Mouse (Mus musculus) midbrain, embryonic 12.5 days (tissue): ENCODE measurements around the gene Gm5901. TPM values are rescaled to one million over a fixed set of nuclear protein-coding genes. Genes with fewer than 3 reads are reported as not detected.
A peak's percentile ranks its signal among the peaks of the same experiment; 100 is the strongest.
"Not testable (repeated sequence)": the region's sequence is repeated elsewhere in the genome, so short reads cannot be mapped to it uniquely, and the experiment has no call there.

Source experiments
- ATAC-seq: fragments of 200-750 bp; cut with Nextera tagmentation; 2 replicates; pipeline ENCODE4 v1.8.0; 2017; ENCODE audit warnings: low read depth, moderate TSS enrichment, moderate library complexity; ENCODE audit not compliant: low FRiP score
- H3K27ac ChIP-seq: fragments of 300-500 bp; sonication (generic); replicated peaks from 2 replicates; pipeline ENCODE4 v1.5.1; 2016; ENCODE audit warnings: mild to moderate bottlenecking
- H3K27me3 ChIP-seq: fragments of 300-500 bp; sonication (generic); 2 replicates; pipeline ENCODE4 v1.6.1; 2016; ENCODE audit warnings: mild to moderate bottlenecking
- H3K36me3 ChIP-seq: fragments of 300-500 bp; sonication (generic); 2 replicates; pipeline ENCODE4 v1.6.1; 2016
- H3K4me1 ChIP-seq: fragments of 300-500 bp; sonication (generic); 2 replicates; pipeline ENCODE4 v1.6.1; 2016
- H3K4me2 ChIP-seq: fragments of 300-500 bp; sonication (generic); replicated peaks from 2 replicates; pipeline ENCODE4 v1.6.1; 2016; ENCODE audit warnings: mild to moderate bottlenecking, moderate library complexity
- H3K4me3 ChIP-seq: fragments of 300-500 bp; sonication (generic); 2 replicates; pipeline ENCODE4 v1.5.1; 2016; ENCODE audit warnings: mild to moderate bottlenecking
- H3K9ac ChIP-seq: fragments of 300-500 bp; sonication (generic); replicated peaks from 2 replicates; pipeline ENCODE4 v1.6.1; 2016; ENCODE audit warnings: mild to moderate bottlenecking, moderate library complexity
- H3K9me3 ChIP-seq: fragments of 300-500 bp; sonication (generic); 2 replicates; pipeline ENCODE4 v1.6.1; 2016; ENCODE audit warnings: mild to moderate bottlenecking
- WGBS: fragments of 180-500 bp; shearing (Covaris S2); methylation state at CpG from one replicate; pipeline ENCODE4 v1.1.7; 2016; 5-methylcytosine and 5-hydroxymethylcytosine counted together
- polyA plus RNA-seq: library from polyadenylated mRNA; unstranded; fragments of >200 nt; fragmentation: Nextera tagmentation; extraction: Ambion mirVana; gene quantifications from 2 replicates; pipeline ENCODE4 v1.2.1, GENCODE M21; 2016

The Gm5901 gene
- polyA plus RNA-seq: not detected in 2 replicates

DNA sequence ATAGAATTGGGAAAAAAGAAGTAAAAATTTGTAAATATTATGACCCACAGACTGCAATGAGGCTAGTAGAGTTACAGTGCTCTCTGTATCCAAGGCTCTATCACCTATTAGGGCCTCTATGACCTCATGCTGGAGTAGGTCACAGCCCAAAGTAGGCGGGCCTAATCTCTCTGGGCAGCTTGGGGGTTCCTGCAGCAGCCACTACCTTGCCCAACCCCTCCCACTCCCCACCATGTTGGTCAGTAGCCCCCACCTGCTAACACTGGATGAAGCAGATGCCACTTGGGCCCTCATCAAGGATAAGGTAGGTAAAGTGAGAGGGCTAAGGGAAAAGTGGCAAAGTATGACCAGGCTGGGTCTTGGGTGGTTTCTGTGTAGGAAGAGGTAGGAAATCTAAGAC, at the start of gene Gm5901:
Gene Gm5901 (plus strand): TSS at position 173 of the 400 bp plus-strand sequence.
- Histone ChIP-seq H3K4me1 (no peaks in the 10 kb centered on the region), H3K4me3 (no peak within 1 kb of the TSS), H3K27ac (no peak within 1 kb of the TSS), H3K9me3 (no peaks in the 10 kb centered on the region), H3K27me3 (no peaks in the 10 kb centered on the region), H3K9ac (no peak within 1 kb of the TSS), H3K36me3 (peaks cover 51% of the 10 kb centered on the region), H3K4me2 (no peak within 1 kb of the TSS)
- 93% methylated on average over 1 of the region's 1 CpGs for WGBS
- ATAC-seq: no peak

DNA sequence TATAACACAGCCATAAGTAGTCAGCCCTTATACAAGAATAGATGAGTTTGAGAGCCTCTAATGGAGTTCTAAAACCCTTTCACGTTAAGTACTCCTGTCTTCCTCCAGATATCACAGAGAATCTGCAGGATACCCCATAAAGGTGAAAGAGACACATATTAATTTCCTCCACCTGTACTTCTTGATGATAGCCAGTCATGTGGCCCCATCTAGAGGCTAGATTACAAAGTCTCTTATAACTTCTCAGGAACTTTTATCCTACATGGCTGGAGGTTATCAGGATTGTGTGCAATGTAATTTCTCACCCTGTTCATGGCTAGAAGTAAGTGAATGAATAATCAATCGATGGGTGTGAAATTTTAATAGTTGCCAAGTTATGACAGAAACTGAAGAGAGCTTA, 49.5 kb upstream of the Gm5901 start:
- H3K36me3 ChIP-seq: no peaks in the 10 kb centered on the region
- H3K27ac ChIP-seq: no peak overlapping the region
- no peak for ATAC-seq
- H3K9me3 ChIP-seq: no peaks in the 10 kb centered on the region
- 81% methylated on average over 2 of the region's 2 CpGs for WGBS
- H3K4me1 ChIP-seq: no peaks in the 10 kb centered on the region
- no peak overlapping the region for H3K4me3 ChIP-seq
- no peaks in the 10 kb centered on the region for H3K27me3 ChIP-seq
- H3K9ac ChIP-seq: no peak overlapping the region
- H3K4me2 ChIP-seq: no peak overlapping the region

GRCm38 (mm10) chr7:105334004-105334403, 40.8 kb upstream of the Gm5901 start, which contains the start of gene Olfr690:
Gene Olfr690 (minus strand): TSS chr7:105334104.
- no peak for ATAC-seq
- Histone ChIP-seq H3K4me3 (no peak within 1 kb of the TSS), H3K4me2 (no peak within 1 kb of the TSS), H3K36me3 (no peaks in the 10 kb centered on the region), H3K4me1 (no peaks in the 10 kb centered on the region), H3K9me3 (no peaks in the 10 kb centered on the region), H3K27me3 (no peaks in the 10 kb centered on the region), H3K27ac (no peak within 1 kb of the TSS), H3K9ac (no peak within 1 kb of the TSS)
- WGBS: 79% methylated on average over 1 of the region's 1 CpGs

GRCm38 (mm10) chr7:105342170-105342569, 32.7 kb upstream of the Gm5901 start, which contains the start of gene Olfr691:
Gene Olfr691 (minus strand): TSS chr7:105342270.
- Histone ChIP-seq H3K9me3 (no peaks in the 10 kb centered on the region), H3K4me3 (no peak within 1 kb of the TSS), H3K4me2 (no peak within 1 kb of the TSS), H3K36me3 (no peaks in the 10 kb centered on the region), H3K4me1 (no peaks in the 10 kb centered on the region), H3K27me3 (no peaks in the 10 kb centered on the region), H3K27ac (no peak within 1 kb of the TSS), H3K9ac (no peak within 1 kb of the TSS)
- 41% methylated on average over 1 of the region's 1 CpGs for WGBS
- ATAC-seq: no peak

DNA sequence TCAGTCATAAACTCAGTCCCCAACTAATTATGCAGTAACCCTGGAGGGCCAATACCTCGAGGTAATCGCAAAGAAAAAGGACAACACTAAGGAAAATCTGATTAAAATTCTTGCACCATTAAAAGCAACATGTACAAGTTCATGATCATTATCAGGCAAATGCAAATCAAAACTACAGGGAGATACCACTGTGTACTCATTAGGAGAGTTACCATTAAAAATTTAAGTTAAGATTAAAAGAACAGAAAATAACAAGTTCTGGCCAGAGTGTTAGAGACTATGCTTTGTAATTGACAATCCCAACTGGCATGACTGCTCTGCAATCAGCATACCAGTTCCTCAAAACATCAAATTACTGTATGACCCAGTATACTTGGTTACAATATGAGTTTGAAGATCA, 32.1 kb upstream of the Gm5901 start:
- no peaks in the 10 kb centered on the region for H3K9me3 ChIP-seq
- H3K27me3 ChIP-seq: no peaks in the 10 kb centered on the region
- 79% methylated on average over 2 of the region's 2 CpGs for WGBS
- H3K4me2 ChIP-seq: no peak overlapping the region
- no peak overlapping the region for H3K27ac ChIP-seq
- no peak for ATAC-seq
- no peaks in the 10 kb centered on the region for H3K36me3 ChIP-seq
- no peaks in the 10 kb centered on the region for H3K4me1 ChIP-seq
- H3K9ac ChIP-seq: no peak overlapping the region
- H3K4me3 ChIP-seq: no peak overlapping the region

DNA sequence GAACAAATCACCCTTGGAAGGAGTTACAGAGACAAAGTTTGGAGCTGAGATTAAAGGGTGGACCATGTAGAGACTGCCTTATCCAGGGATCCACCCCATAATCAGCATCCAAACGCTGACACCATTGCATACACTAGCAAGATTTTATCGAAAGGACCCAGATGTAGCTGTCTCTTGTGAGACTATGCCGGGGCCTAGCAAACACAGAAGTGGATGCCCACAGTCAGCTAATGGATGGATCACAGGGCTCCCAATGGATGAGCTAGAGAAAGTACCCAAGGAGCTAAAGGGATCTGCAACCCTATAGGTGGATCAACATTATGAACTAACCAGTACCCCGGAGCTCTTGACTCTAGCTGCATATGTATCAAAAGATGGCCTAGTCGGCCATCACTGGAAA, 18.8 kb upstream of the Gm5901 start:
- H3K4me3 ChIP-seq, H3K27me3 ChIP-seq, H3K27ac ChIP-seq, H3K9ac ChIP-seq, H3K9me3 ChIP-seq, H3K36me3 ChIP-seq, H3K4me2 ChIP-seq, H3K4me1 ChIP-seq: not testable (repeated sequence)
- WGBS: no CpG with 5 or more reads among the region's 5 CpGs
- peak; percentile 62 for ATAC-seq

GRCm38 (mm10) chr7:105356487-105356886, 18.4 kb upstream of the Gm5901 start:
- 97% methylated on average over 1 of the region's 2 CpGs for WGBS
- not testable (repeated sequence) for H3K27me3 ChIP-seq, H3K4me2 ChIP-seq, H3K4me3 ChIP-seq, H3K4me1 ChIP-seq, H3K9ac ChIP-seq, H3K9me3 ChIP-seq, H3K27ac ChIP-seq, H3K36me3 ChIP-seq
- peak; percentile 92 for ATAC-seq

DNA sequence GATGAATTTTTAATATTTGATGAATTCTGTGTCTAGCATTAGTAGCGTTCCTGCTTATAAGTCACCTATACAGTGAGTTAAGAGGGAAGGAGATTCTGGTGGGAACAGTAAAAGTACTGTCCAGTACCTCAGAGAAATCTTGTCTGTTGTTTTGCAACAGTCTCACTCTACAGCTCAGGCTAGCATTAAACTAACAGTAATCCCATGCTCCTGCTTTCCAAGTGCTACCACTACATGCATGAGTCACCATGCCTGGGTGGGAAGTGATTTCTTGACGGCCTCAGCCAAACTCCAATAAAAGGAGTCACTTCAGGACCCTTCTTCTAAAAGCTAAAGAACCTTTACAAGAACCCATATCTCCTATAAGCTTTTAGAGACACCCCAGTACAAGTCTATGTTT, 13.1 kb upstream of the Gm5901 start:
- Histone ChIP-seq H3K9ac (no peak overlapping the region), H3K4me2 (no peak overlapping the region), H3K4me1 (no peaks in the 10 kb centered on the region), H3K9me3 (no peaks in the 10 kb centered on the region), H3K27me3 (no peaks in the 10 kb centered on the region), H3K4me3 (no peak overlapping the region), H3K27ac (no peak overlapping the region), H3K36me3 (no peaks in the 10 kb centered on the region)
- WGBS: 81% methylated on average over 2 of the region's 2 CpGs
- no peak for ATAC-seq

- Histone ChIP-seq H3K27ac (no peak overlapping the region), H3K27me3 (no peaks in the 10 kb centered on the region), H3K4me2 (no peak overlapping the region), H3K36me3 (no peaks in the 10 kb centered on the region), H3K9ac (no peak overlapping the region), H3K9me3 (no peaks in the 10 kb centered on the region), H3K4me3 (no peak overlapping the region), H3K4me1 (no peaks in the 10 kb centered on the region)
- ATAC-seq: no peak
- 84% methylated on average over 5 of the region's 5 CpGs for WGBS
Measured at GRCm38 (mm10) chr7:105367268-105367667, 7.6 kb upstream of the Gm5901 start.

DNA sequence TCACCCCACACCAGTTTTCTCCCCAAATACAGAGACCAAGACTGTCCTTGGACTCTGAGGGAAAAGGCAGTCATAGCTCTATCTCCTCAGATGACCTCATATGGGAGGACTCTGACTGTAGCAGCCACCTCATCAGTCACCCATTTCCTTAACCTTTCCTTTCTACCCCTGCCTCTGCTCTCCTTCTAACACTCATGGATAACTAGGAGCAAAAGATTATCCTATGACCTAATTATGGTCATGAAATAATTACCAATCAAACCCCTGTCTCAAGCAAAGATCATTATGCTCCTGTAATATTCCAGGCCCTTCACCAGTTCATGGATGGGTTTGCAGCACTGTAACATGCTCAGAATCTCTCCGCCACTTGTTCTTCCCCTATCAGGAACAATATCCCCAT, 6.9 kb upstream of the Gm5901 start, which contains the start of gene Olfr692:
Gene Olfr692 (plus strand): TSS at position 301 of the 400 bp plus-strand sequence.
- ATAC-seq: no peak

DNA sequence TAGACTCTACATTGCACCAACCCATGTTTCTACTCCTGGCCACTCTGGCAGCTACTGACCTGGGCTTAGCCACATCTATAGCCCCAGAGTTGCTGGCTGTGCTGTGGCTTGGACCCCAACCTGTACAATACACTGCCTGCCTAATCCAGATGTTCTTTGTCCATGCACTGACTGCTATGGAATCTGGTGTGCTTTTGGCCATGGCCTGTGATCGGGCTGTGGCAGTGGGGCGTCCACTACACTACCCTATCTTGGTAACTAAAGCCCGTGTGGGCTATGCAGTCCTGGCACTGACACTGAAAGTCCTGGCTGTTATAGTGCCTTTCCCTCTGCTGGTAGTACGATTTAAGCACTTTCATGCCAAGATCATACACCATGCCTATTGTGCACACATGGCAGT, 6.3 kb upstream of the Gm5901 start:
- H3K27ac ChIP-seq: no peak overlapping the region
- H3K4me3 ChIP-seq: no peak overlapping the region
- H3K4me2 ChIP-seq: no peak overlapping the region
- no peaks in the 10 kb centered on the region for H3K4me1 ChIP-seq
- no peak for ATAC-seq
- H3K27me3 ChIP-seq: no peaks in the 10 kb centered on the region
- H3K9ac ChIP-seq: no peak overlapping the region
- WGBS: 95% methylated on average over 4 of the region's 4 CpGs
- peaks cover 5% of the 10 kb centered on the region; the same call in 1 of the 2 replicates for H3K36me3 ChIP-seq
- H3K9me3 ChIP-seq: no peaks in the 10 kb centered on the region

More for the DNA sequence above, 6.9 kb upstream of the Gm5901 start, which contains the start of gene Olfr692:
- H3K9ac ChIP-seq: no peak within 1 kb of the TSS
- no peaks in the 10 kb centered on the region for H3K9me3 ChIP-seq
- no peaks in the 10 kb centered on the region for H3K27me3 ChIP-seq
- no peaks in the 10 kb centered on the region for H3K36me3 ChIP-seq
- 100% methylated on average over 1 of the region's 1 CpGs for WGBS
- no peak within 1 kb of the TSS for H3K4me2 ChIP-seq
- H3K27ac ChIP-seq: no peak within 1 kb of the TSS
- H3K4me3 ChIP-seq: no peak within 1 kb of the TSS
- H3K4me1 ChIP-seq: no peaks in the 10 kb centered on the region

GRCm38 (mm10) chr7:105372912-105373311, 1.9 kb upstream of the Gm5901 start:
- no peaks in the 10 kb centered on the region for H3K9me3 ChIP-seq
- H3K4me3 ChIP-seq: no peak overlapping the region
- WGBS: 88% methylated on average over 1 of the region's 1 CpGs
- no peaks in the 10 kb centered on the region for H3K4me1 ChIP-seq
- no peak overlapping the region for H3K27ac ChIP-seq
- H3K27me3 ChIP-seq: no peaks in the 10 kb centered on the region
- no peak overlapping the region for H3K9ac ChIP-seq
- H3K36me3 ChIP-seq: peaks cover 31% of the 10 kb centered on the region
- no peak overlapping the region for H3K4me2 ChIP-seq
- no peak for ATAC-seq

DNA sequence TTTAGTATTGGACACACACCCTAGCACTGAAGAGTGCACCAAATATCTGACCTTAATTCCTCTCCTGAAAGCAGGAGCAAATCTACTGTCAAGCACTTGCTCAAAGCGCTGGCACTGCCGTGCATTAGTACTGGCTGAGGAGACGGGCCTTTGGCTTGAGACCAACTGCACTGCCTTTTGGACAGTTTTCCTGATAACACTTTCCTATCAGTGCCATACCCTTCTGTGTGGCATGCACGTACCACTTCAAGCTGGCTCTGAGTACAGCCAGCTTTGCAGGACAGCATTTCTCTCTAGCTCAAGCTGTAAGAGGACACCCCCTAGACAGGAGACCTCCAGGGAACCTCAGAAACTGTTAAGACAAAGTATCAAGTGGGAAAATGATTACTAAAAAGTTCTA, 1.3 kb upstream of the Gm5901 start:
- no peaks in the 10 kb centered on the region for H3K4me1 ChIP-seq
- WGBS: 95% methylated on average over 4 of the region's 4 CpGs
- H3K4me3 ChIP-seq: no peak overlapping the region
- no peaks in the 10 kb centered on the region for H3K27me3 ChIP-seq
- H3K9ac ChIP-seq: no peak overlapping the region
- peaks cover 37% of the 10 kb centered on the region for H3K36me3 ChIP-seq
- no peaks in the 10 kb centered on the region for H3K9me3 ChIP-seq
- no peak overlapping the region for H3K4me2 ChIP-seq
- H3K27ac ChIP-seq: no peak overlapping the region
- no peak for ATAC-seq
